Mouse (Mus musculus) small intestine, adult 2 months (tissue): ENCODE data around the gene Tyw3.

Experiments
- CTCF ChIP-seq: fragments of 200-500 bp; IDR thresholded peaks from 2 replicates; pipeline ENCODE4 v1.5.1; 2012; ENCODE audit warnings: low read depth, mild to moderate bottlenecking, control low read depth, inconsistent platforms, low read length, moderate library complexity, mixed read lengths; ENCODE audit not compliant: insufficient replicate concordance, insufficient read length; ENCODE audit errors: extremely low read depth
- POLR2A ChIP-seq: fragments of 200-500 bp; IDR thresholded peaks from 2 replicates; pipeline ENCODE4 v1.6.1; 2012; ENCODE audit warnings: low read depth, mild to moderate bottlenecking, control low read depth, inconsistent platforms, low read length, moderate library complexity

DNA sequence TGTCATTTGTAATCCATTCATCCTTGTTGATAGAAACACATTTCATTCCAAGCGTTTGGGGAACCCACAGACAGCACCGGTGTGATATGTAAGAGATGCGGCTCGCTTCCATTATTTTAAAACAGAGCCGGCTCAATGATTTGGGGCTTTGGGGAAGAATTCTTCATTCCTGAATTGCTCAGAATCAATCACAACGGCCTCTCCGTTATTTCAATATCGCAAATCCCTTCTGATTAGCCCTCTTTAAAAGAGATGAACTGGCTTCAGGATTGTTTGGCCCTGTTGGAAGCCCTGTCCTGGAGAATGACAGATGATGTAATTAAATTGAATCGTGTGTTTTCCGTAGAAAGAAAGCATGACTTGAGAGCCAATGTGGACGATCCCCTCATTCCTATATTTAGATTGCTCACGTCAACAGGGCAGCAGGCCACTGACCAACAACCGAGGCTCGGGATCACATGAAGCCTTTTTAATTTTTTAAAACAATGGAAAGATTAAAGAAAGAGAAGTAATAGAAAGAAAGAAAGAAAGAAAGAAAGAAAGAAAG, 26.8 kb downstream of the Tyw3 start:
- TF ChIP-seq POLR2A (no peak), CTCF (no peak)
